Mouse (Mus musculus): Measurements from ENCODE around the gene Gm10722. TPM values are rescaled to one million over a fixed set of nuclear protein-coding genes. Genes with fewer than 3 reads are reported as not detected.
"Not testable (repeated sequence)": the region's sequence is repeated elsewhere in the genome, so short reads cannot be mapped to it uniquely, and the experiment has no call there.

The Gm10722 gene
- polyA plus RNA-seq, 1 experiment: not detected

DNA sequence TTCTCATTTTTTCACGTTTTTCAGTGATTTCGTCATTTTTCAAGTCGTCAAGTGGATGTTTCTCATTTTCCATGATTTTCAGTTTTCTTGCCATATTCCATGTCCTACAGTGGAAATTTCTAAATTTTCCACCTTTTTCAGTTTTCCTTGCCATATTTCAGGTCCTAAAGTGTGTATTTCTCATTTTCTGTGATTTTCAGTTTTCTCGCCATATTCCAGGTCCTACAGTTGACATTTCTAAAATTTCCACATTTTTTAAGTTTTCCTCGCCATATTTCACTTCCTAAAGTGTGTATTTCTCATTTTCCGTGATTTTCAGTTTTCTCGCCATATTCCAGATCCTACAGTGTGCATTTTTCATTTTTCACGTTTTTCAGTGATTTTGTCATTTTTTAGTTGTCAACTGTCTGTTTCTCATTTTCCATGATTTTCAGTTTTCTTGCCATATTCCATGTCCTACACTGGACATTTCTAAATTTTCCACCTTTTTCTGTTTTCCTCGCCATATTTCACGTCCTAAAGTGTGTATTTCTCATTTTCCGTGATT lies 12.1 kb downstream of the Gm10722 start, which contains the start of gene Gm10721:
Gene Gm10721, plus strand, starts transcription at position 408 of the 547 bp plus-strand sequence.
- not testable (repeated sequence) for H3K9ac ChIP-seq (ENCODE audit: low read depth, poor library complexity, severe bottlenecking); H3K9me3 ChIP-seq (replicated peaks; ENCODE audit: control insufficient read depth, insufficient read depth, low read length, poor library complexity, severe bottlenecking); H3K4me3 ChIP-seq (ENCODE audit: low read depth, low read length); H3K4me1 ChIP-seq (ENCODE audit: control insufficient read depth, insufficient read depth, low read length); H3K27me3 ChIP-seq (ENCODE audit: control insufficient read depth, insufficient read depth, low read length, poor library complexity, severe bottlenecking); H3K36me3 ChIP-seq (ENCODE audit: control insufficient read depth, insufficient read depth, low read length, poor library complexity, severe bottlenecking); H3K27ac ChIP-seq (ENCODE audit: insufficient read depth, low read length)

- H3K9ac ChIP-seq (ENCODE audit: low read depth, poor library complexity, severe bottlenecking); H3K36me3 ChIP-seq (ENCODE audit: control insufficient read depth, insufficient read depth, low read length, poor library complexity, severe bottlenecking); H3K27ac ChIP-seq (ENCODE audit: insufficient read depth, low read length); H3K4me3 ChIP-seq (ENCODE audit: low read depth, low read length); H3K9me3 ChIP-seq (replicated peaks; ENCODE audit: control insufficient read depth, insufficient read depth, low read length, poor library complexity, severe bottlenecking); H3K27me3 ChIP-seq (ENCODE audit: control insufficient read depth, insufficient read depth, low read length, poor library complexity, severe bottlenecking); H3K4me1 ChIP-seq (ENCODE audit: control insufficient read depth, insufficient read depth, low read length): not testable (repeated sequence)
These were observed 14.6 kb downstream of the Gm10722 start, which contains the start of gene Gm10720 for GRCm38 (mm10) chr9:3015354-3015753. TSS of gene Gm10720 (plus strand) at chr9:3015654.

- H3K27me3 ChIP-seq (ENCODE audit: control insufficient read depth, insufficient read depth, low read length, poor library complexity, severe bottlenecking); H3K4me1 ChIP-seq (ENCODE audit: control insufficient read depth, insufficient read depth, low read length); H3K36me3 ChIP-seq (ENCODE audit: control insufficient read depth, insufficient read depth, low read length, poor library complexity, severe bottlenecking); H3K9me3 ChIP-seq (replicated peaks; ENCODE audit: control insufficient read depth, insufficient read depth, low read length, poor library complexity, severe bottlenecking); H3K27ac ChIP-seq (ENCODE audit: insufficient read depth, low read length); H3K9ac ChIP-seq (ENCODE audit: low read depth, poor library complexity, severe bottlenecking); H3K4me3 ChIP-seq (ENCODE audit: low read depth, low read length): not testable (repeated sequence)
These were observed 15.2 kb downstream of the Gm10722 start for GRCm38 (mm10) chr9:3015896-3016295.

- not testable (repeated sequence) for H3K27me3 ChIP-seq (ENCODE audit: control insufficient read depth, insufficient read depth, low read length, poor library complexity, severe bottlenecking); H3K4me3 ChIP-seq (ENCODE audit: low read depth, low read length); H3K27ac ChIP-seq (ENCODE audit: insufficient read depth, low read length); H3K9ac ChIP-seq (ENCODE audit: low read depth, poor library complexity, severe bottlenecking); H3K9me3 ChIP-seq (replicated peaks; ENCODE audit: control insufficient read depth, insufficient read depth, low read length, poor library complexity, severe bottlenecking); H3K36me3 ChIP-seq (ENCODE audit: control insufficient read depth, insufficient read depth, low read length, poor library complexity, severe bottlenecking); H3K4me1 ChIP-seq (ENCODE audit: control insufficient read depth, insufficient read depth, low read length)
These were observed 16.4 kb downstream of the Gm10722 start, which contains the start of gene Gm10719 for GRCm38 (mm10) chr9:3017108-3017507. TSS of gene Gm10719 (plus strand) at chr9:3017408.

DNA sequence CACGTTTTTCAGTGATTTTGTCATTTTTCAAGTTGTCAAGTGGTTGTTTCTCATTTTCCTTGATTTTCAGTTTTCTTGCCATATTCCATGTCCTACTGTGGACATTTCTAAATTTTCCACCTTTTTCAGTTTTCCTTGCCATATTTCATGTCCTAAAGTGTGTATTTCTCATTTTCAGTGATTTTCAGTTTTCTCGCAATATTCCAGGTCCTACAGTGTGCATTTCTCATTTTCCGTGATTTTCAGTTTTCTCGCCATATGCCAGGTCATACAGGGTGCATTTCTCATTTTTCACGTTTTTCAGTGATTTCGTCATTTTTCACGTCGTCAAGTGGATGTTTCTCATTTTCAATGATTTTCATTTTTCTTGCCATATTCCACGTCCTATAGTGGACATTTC lies 18.2 kb downstream of the Gm10722 start:
- not testable (repeated sequence) for H3K9me3 ChIP-seq (replicated peaks; ENCODE audit: control insufficient read depth, insufficient read depth, low read length, poor library complexity, severe bottlenecking); H3K9ac ChIP-seq (ENCODE audit: low read depth, poor library complexity, severe bottlenecking); H3K4me3 ChIP-seq (ENCODE audit: low read depth, low read length); H3K27me3 ChIP-seq (ENCODE audit: control insufficient read depth, insufficient read depth, low read length, poor library complexity, severe bottlenecking); H3K4me1 ChIP-seq (ENCODE audit: control insufficient read depth, insufficient read depth, low read length); H3K27ac ChIP-seq (ENCODE audit: insufficient read depth, low read length); H3K36me3 ChIP-seq (ENCODE audit: control insufficient read depth, insufficient read depth, low read length, poor library complexity, severe bottlenecking)

GRCm38 (mm10) chr9:3019835-3020727 lies 19.4 kb downstream of the Gm10722 start:
- not testable (repeated sequence) for H3K36me3 ChIP-seq (ENCODE audit: control insufficient read depth, insufficient read depth, low read length, poor library complexity, severe bottlenecking); H3K4me1 ChIP-seq (ENCODE audit: control insufficient read depth, insufficient read depth, low read length); H3K27me3 ChIP-seq (ENCODE audit: control insufficient read depth, insufficient read depth, low read length, poor library complexity, severe bottlenecking); H3K4me3 ChIP-seq (ENCODE audit: low read depth, low read length); H3K27ac ChIP-seq (ENCODE audit: insufficient read depth, low read length); H3K9ac ChIP-seq (ENCODE audit: low read depth, poor library complexity, severe bottlenecking); H3K9me3 ChIP-seq (replicated peaks; ENCODE audit: control insufficient read depth, insufficient read depth, low read length, poor library complexity, severe bottlenecking)

DNA sequence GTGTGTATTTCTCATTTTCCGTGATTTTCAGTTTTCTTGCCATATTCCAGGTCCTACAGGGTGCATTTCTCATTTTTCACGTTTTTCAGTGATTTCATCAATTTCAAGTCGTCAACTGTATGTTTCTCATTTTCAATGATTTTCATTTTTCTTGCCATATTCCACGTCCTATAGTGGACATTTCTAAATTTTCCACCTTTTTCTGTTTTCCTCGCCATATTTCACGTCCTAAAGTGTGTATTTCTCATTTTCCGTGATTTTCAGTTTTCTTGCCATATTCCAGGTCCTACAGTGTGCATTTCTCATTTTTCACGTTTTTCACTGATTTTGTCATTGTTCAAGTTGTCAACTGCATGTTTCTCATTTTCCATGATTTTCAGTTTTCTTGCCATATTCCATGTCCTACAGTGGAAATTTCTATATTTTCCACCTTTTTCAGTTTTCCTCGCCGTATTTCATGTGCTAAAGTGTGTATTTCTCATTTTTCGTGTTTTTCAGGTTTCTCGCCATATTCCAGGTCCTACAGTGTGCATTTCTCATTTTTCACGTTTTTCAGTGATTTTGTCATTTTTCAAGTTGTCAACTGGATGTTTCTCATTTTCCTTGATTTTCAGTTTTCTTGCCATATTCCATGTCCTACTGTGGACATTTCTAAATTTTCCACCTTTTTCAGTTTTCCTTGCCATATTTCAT lies 21.7 kb downstream of the Gm10722 start:
- not testable (repeated sequence) for H3K4me1 ChIP-seq (ENCODE audit: control insufficient read depth, insufficient read depth, low read length); H3K36me3 ChIP-seq (ENCODE audit: control insufficient read depth, insufficient read depth, low read length, poor library complexity, severe bottlenecking); H3K9ac ChIP-seq (ENCODE audit: low read depth, poor library complexity, severe bottlenecking); H3K4me3 ChIP-seq (ENCODE audit: low read depth, low read length); H3K27ac ChIP-seq (ENCODE audit: insufficient read depth, low read length); H3K27me3 ChIP-seq (ENCODE audit: control insufficient read depth, insufficient read depth, low read length, poor library complexity, severe bottlenecking); H3K9me3 ChIP-seq (replicated peaks; ENCODE audit: control insufficient read depth, insufficient read depth, low read length, poor library complexity, severe bottlenecking)

GRCm38 (mm10) chr9:3023312-3023984 lies 22.7 kb downstream of the Gm10722 start, which contains the start of gene Gm10718:
TSS of gene Gm10718 (plus strand) at chr9:3023547.
- not testable (repeated sequence) for H3K9ac ChIP-seq (ENCODE audit: low read depth, poor library complexity, severe bottlenecking); H3K27me3 ChIP-seq (ENCODE audit: control insufficient read depth, insufficient read depth, low read length, poor library complexity, severe bottlenecking); H3K36me3 ChIP-seq (ENCODE audit: control insufficient read depth, insufficient read depth, low read length, poor library complexity, severe bottlenecking); H3K9me3 ChIP-seq (replicated peaks; ENCODE audit: control insufficient read depth, insufficient read depth, low read length, poor library complexity, severe bottlenecking); H3K4me3 ChIP-seq (ENCODE audit: low read depth, low read length); H3K27ac ChIP-seq (ENCODE audit: insufficient read depth, low read length); H3K4me1 ChIP-seq (ENCODE audit: control insufficient read depth, insufficient read depth, low read length)

DNA sequence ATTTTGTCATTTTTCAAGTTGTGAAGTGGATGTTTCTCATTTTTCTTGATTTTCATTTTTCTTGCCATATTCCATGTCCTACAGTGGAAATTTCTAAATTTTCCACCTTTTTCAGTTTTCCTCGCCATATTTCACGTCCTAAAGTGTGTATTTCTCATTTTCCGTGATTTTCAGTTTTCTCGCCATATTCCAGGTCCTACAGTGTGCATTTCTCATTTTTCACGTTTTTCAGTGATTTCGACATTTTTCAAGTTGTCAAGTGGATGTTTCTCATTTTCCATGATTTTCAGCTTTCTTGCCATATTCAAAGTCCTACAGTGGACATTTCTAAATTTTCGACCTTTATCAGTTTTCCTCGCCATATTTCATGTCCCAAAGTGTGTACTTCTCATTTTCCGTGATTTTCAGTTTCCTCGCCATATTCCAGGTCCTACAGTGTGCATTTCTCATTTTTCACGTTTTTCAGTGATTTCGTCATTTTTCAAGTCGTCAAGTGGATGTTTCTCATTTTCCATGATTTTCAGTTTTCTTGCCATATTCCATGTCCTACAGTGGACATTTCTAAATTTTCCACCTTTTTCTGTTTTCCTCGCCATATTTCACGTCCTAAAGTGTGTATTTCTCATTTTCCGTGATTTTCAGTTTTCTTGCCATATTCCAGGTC lies 23.4 kb downstream of the Gm10722 start:
- H3K27ac ChIP-seq (ENCODE audit: insufficient read depth, low read length); H3K4me1 ChIP-seq (ENCODE audit: control insufficient read depth, insufficient read depth, low read length); H3K9ac ChIP-seq (ENCODE audit: low read depth, poor library complexity, severe bottlenecking); H3K4me3 ChIP-seq (ENCODE audit: low read depth, low read length); H3K27me3 ChIP-seq (ENCODE audit: control insufficient read depth, insufficient read depth, low read length, poor library complexity, severe bottlenecking); H3K36me3 ChIP-seq (ENCODE audit: control insufficient read depth, insufficient read depth, low read length, poor library complexity, severe bottlenecking); H3K9me3 ChIP-seq (replicated peaks; ENCODE audit: control insufficient read depth, insufficient read depth, low read length, poor library complexity, severe bottlenecking): not testable (repeated sequence)

All from ES-Bruce4 (cell line).